Mouse (Mus musculus) liver, postnatal 0 days (tissue): ENCODE results near the gene Pear1.

Experiments used
- CTCF ChIP-seq: sonication (generic); IDR thresholded peaks from 2 replicates; pipeline ENCODE4 v1.5.1; 2016; ENCODE audit warnings: antibody characterized with exemption, low read depth
- EP300 ChIP-seq: IDR thresholded peaks from 2 replicates; pipeline ENCODE4 v1.6.1; 2016; ENCODE audit warnings: antibody characterized with exemption, low read depth, mild to moderate bottlenecking

- TF ChIP-seq EP300 (no peak), CTCF (no peak)
Measured at GRCm38 (mm10) chr3:87745036-87745659, 79.0 kb downstream of the Pear1 start.
